Mouse (Mus musculus): Measurements from ENCODE around the gene Olfr1223.

DNA sequence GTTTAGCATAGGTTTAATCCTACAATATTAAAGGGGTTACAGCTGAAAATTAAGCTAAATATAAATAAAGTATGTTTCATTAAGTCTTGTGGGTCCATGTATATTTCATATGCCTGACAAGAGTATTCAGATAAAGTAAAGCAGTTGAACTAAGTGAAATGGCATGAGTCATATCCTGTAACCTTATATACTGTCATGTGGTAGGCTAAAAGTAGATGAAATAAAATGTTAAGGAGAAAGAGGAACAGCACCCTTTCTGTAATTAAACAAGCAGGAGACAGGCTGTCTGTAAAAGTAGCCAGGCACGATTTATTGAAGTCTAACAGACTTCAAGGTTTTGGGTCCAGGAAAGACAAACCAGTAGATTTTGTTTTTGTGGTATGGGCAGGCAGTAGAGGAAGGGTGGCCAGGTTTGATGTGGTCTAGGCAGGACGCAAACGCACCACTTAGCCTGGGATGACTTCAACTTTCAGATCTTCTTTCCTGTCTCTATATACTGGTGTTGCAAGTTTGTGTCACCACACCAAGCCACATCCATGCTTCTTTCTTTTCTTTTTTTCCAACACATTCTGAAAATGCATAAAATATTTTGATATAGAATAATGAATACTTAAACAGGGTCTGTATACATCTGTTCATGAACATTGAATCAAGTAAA, 45.1 kb upstream of the Olfr1223 start:
- TF ChIP-seq TCF12 (IDR thresholded peaks at IDR 0.05; ENCODE audit: insufficient read depth, poor library complexity, severe bottlenecking) (no peak), USF1 (IDR thresholded peaks at IDR 0.05; ENCODE audit: low read depth) (no peak)
